Mouse (Mus musculus): ENCODE measurements at regions not wholly inside any gene's neighbourhood (a gene's known extent, or its start where the extent isn't known, plus 50 kb on each side); places are given as distances from the start of the nearest gene placed in this dataset.

GRCm38 (mm10) chr13:25594629-25595028 is 324.3 kb upstream of the Nrsn1 start:
- no peaks in the 10 kb centered on the region for H3K4me1 ChIP-seq (ENCODE audit: control insufficient read depth, insufficient read depth, low read length)
- no peak overlapping the region for H3K4me3 ChIP-seq (ENCODE audit: insufficient read depth, low read length)
- TF ChIP-seq CTCF (IDR thresholded peaks at IDR 0.05; ENCODE audit: low read depth, low read length) (no peak), POLR2A (IDR thresholded peaks at IDR 0.05; ENCODE audit: borderline replicate concordance, low read depth, low read length) (no peak)
- no peak overlapping the region for H3K27ac ChIP-seq (ENCODE audit: insufficient read depth, low read depth, low read length)

GRCm38 (mm10) chr13:25570641-25571040 is 300.3 kb upstream of the Nrsn1 start:
- Histone ChIP-seq H3K27ac (ENCODE audit: insufficient read depth, low read depth, low read length) (no peak overlapping the region), H3K4me3 (ENCODE audit: insufficient read depth, low read length) (no peak overlapping the region), H3K4me1 (ENCODE audit: control insufficient read depth, insufficient read depth, low read length) (no peaks in the 10 kb centered on the region)
- TF ChIP-seq CTCF (IDR thresholded peaks at IDR 0.05; ENCODE audit: low read depth, low read length) = no peak
- TF ChIP-seq POLR2A (IDR thresholded peaks at IDR 0.05; ENCODE audit: borderline replicate concordance, low read depth, low read length) = no peak

- TF ChIP-seq POLR2A (IDR thresholded peaks at IDR 0.05; ENCODE audit: borderline replicate concordance, low read depth, low read length) (no peak), CTCF (IDR thresholded peaks at IDR 0.05; ENCODE audit: low read depth, low read length) (no peak)
- Histone ChIP-seq H3K4me3 (ENCODE audit: insufficient read depth, low read length) (no peak overlapping the region), H3K4me1 (ENCODE audit: control insufficient read depth, insufficient read depth, low read length) (no peaks in the 10 kb centered on the region), H3K27ac (ENCODE audit: insufficient read depth, low read depth, low read length) (no peak overlapping the region)
Measured at GRCm38 (mm10) chr13:25562746-25563145, 292.4 kb upstream of the Nrsn1 start.

- no peak overlapping the region for H3K4me3 ChIP-seq (ENCODE audit: insufficient read depth, low read length)
- no peak for TF ChIP-seq CTCF (IDR thresholded peaks at IDR 0.05; ENCODE audit: low read depth, low read length)
- no peak for TF ChIP-seq POLR2A (IDR thresholded peaks at IDR 0.05; ENCODE audit: borderline replicate concordance, low read depth, low read length)
- H3K4me1 ChIP-seq (ENCODE audit: control insufficient read depth, insufficient read depth, low read length) = no peaks in the 10 kb centered on the region
- H3K27ac ChIP-seq (ENCODE audit: insufficient read depth, low read depth, low read length) = no peak overlapping the region
Measured at GRCm38 (mm10) chr13:25560339-25560738, 290.0 kb upstream of the Nrsn1 start.

GRCm38 (mm10) chr13:25554962-25555361 is 284.7 kb upstream of the Nrsn1 start:
- Histone ChIP-seq H3K4me3 (ENCODE audit: insufficient read depth, low read length) (no peak overlapping the region), H3K27ac (ENCODE audit: insufficient read depth, low read depth, low read length) (no peak overlapping the region), H3K4me1 (ENCODE audit: control insufficient read depth, insufficient read depth, low read length) (no peaks in the 10 kb centered on the region)
- TF ChIP-seq POLR2A (IDR thresholded peaks at IDR 0.05; ENCODE audit: borderline replicate concordance, low read depth, low read length) (no peak), CTCF (IDR thresholded peaks at IDR 0.05; ENCODE audit: low read depth, low read length) (no peak)

- no peak overlapping the region for H3K27ac ChIP-seq (ENCODE audit: insufficient read depth, low read depth, low read length)
- no peaks in the 10 kb centered on the region for H3K4me1 ChIP-seq (ENCODE audit: control insufficient read depth, insufficient read depth, low read length)
- no peak overlapping the region for H3K4me3 ChIP-seq (ENCODE audit: insufficient read depth, low read length)
- TF ChIP-seq CTCF (IDR thresholded peaks at IDR 0.05; ENCODE audit: low read depth, low read length) (no peak), POLR2A (IDR thresholded peaks at IDR 0.05; ENCODE audit: borderline replicate concordance, low read depth, low read length) (no peak)
Measured at GRCm38 (mm10) chr13:25548551-25548950, 278.2 kb upstream of the Nrsn1 start.

GRCm38 (mm10) chr13:25547150-25548145 is 277.1 kb upstream of the Nrsn1 start:
- H3K27ac ChIP-seq (ENCODE audit: insufficient read depth, low read depth, low read length) = no peak overlapping the region
- TF ChIP-seq POLR2A (IDR thresholded peaks at IDR 0.05; ENCODE audit: borderline replicate concordance, low read depth, low read length) (no peak), CTCF (IDR thresholded peaks at IDR 0.05; ENCODE audit: low read depth, low read length) (no peak)
- H3K4me1 ChIP-seq (ENCODE audit: control insufficient read depth, insufficient read depth, low read length) = no peaks in the 10 kb centered on the region
- H3K4me3 ChIP-seq (ENCODE audit: insufficient read depth, low read length) = no peak overlapping the region

GRCm38 (mm10) chr13:25524094-25524493 is 253.8 kb upstream of the Nrsn1 start:
- TF ChIP-seq CTCF (IDR thresholded peaks at IDR 0.05; ENCODE audit: low read depth, low read length) (no peak), POLR2A (IDR thresholded peaks at IDR 0.05; ENCODE audit: borderline replicate concordance, low read depth, low read length) (no peak)

GRCm38 (mm10) chr13:25507355-25507754 is 237.1 kb upstream of the Nrsn1 start:
- Histone ChIP-seq H3K27ac (ENCODE audit: insufficient read depth, low read depth, low read length) (no peak overlapping the region), H3K4me3 (ENCODE audit: insufficient read depth, low read length) (no peak overlapping the region), H3K4me1 (ENCODE audit: control insufficient read depth, insufficient read depth, low read length) (no peaks in the 10 kb centered on the region)
- TF ChIP-seq POLR2A (IDR thresholded peaks at IDR 0.05; ENCODE audit: borderline replicate concordance, low read depth, low read length) (no peak), CTCF (IDR thresholded peaks at IDR 0.05; ENCODE audit: low read depth, low read length) (no peak)

More at GRCm38 (mm10) chr13:25524094-25524493, 253.8 kb upstream of the Nrsn1 start:
- Histone ChIP-seq H3K4me1 (ENCODE audit: control insufficient read depth, insufficient read depth, low read length) (no peaks in the 10 kb centered on the region), H3K4me3 (ENCODE audit: insufficient read depth, low read length) (no peak overlapping the region), H3K27ac (ENCODE audit: insufficient read depth, low read depth, low read length) (no peak overlapping the region)

- TF ChIP-seq POLR2A (IDR thresholded peaks at IDR 0.05; ENCODE audit: borderline replicate concordance, low read depth, low read length) = no peak
- TF ChIP-seq CTCF (IDR thresholded peaks at IDR 0.05; ENCODE audit: low read depth, low read length) = no peak
- no peak overlapping the region for H3K27ac ChIP-seq (ENCODE audit: insufficient read depth, low read depth, low read length)
- H3K4me3 ChIP-seq (ENCODE audit: insufficient read depth, low read length) = no peak overlapping the region
- H3K4me1 ChIP-seq (ENCODE audit: control insufficient read depth, insufficient read depth, low read length) = no peaks in the 10 kb centered on the region
Measured at GRCm38 (mm10) chr13:25494492-25495034, 224.3 kb upstream of the Nrsn1 start.

All from bone marrow macrophage, adult 2 months (primary cell).